Mouse (Mus musculus): ENCODE results near the gene G6pc. TPM values are rescaled to one million over a fixed set of nuclear protein-coding genes. Genes with fewer than 3 reads are reported as not detected.
"Not testable (repeated sequence)": the region's sequence is repeated elsewhere in the genome, so short reads cannot be mapped to it uniquely, and the experiment has no call there.

The G6pc gene
- polyA plus RNA-seq (2017; shearing (Covaris generic)), result not detected

GRCm38 (mm10) chr11:101367326-101367935 lies at the start of gene G6pc:
Gene G6pc, plus strand, starts transcription at chr11:101367561.
- ATAC-seq, result no peak

DNA sequence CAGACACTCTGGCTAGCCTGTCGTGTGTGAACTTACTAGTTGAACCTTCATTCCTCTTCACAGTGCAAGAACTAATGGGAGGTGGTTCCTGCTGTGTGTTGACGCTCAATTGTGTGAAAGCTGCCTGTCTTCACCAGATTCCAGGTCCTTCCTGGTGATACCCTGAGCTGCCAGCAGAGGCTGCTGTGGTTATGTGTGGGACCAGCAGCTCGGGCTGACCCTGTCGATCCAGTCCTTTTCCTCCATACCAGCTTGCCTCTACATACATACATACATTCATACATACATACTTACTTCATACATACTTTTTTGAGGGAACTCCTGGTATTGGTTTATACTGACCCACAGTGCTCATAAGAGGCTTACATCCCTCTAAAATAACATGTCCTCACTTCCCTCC lies 43.8 kb upstream of the G6pc start:
- no peak for ATAC-seq

GRCm38 (mm10) chr11:101324763-101325162 lies 42.6 kb upstream of the G6pc start, which contains the start of gene Aoc2:
Gene Aoc2, plus strand, starts transcription at chr11:101325063.
- ATAC-seq, result no peak

- ATAC-seq, result not testable (repeated sequence)
Observed at GRCm38 (mm10) chr11:101325201-101325600, 42.2 kb upstream of the G6pc start.

DNA sequence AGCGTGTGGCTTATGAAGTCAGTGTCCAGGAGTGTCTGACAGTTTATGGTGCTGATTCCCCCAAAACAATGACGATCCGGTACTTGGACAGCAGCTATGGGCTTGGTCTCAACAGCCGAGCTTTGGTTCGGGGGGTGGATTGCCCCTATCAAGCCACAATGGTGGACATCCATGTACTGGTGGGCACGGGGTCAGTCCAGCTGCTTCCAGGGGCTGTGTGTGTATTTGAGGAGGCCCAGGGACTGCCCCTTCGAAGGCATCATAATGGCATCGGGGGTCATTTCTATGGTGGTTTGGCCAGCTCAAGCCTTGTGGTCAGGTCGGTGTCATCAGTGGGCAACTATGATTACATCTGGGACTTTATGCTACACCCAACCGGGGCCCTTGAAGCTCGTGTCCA lies 41.2 kb upstream of the G6pc start:
- ATAC-seq, result no peak

- no peak for ATAC-seq
Observed at GRCm38 (mm10) chr11:101327311-101327710, 40.0 kb upstream of the G6pc start.

DNA sequence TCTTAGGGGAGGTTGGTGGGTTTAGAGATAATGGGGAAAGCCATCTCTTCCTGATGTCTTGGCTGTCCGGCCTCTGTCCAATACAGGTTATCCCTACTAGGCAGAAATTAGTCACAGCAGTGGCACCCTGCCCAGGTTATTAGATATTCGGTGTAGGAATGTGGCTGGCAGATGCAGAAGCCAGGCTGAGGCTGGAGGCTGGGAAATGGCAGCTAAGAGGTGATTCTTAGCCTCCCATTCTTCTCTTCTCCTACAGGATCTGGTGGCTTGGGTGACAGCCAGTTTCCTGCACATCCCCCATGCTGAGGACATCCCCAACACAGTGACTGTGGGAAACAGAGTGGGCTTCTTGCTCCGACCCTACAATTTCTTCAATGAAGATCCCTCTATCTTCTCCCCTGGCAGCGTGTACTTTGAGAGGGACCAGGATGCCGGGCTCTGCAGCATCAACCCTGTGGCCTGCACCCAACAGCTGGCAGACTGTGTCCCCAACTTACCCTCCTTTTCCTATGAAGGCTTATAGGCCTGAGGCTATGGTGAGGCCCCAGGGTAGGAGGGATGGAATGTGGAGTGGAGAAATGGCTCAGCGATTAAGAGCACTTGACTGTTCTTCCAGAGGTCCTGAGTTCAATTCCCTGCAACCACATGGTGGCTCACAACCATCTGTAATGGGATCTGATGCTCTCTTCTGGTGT lies 38.3 kb upstream of the G6pc start:
- ATAC-seq, result no peak

DNA sequence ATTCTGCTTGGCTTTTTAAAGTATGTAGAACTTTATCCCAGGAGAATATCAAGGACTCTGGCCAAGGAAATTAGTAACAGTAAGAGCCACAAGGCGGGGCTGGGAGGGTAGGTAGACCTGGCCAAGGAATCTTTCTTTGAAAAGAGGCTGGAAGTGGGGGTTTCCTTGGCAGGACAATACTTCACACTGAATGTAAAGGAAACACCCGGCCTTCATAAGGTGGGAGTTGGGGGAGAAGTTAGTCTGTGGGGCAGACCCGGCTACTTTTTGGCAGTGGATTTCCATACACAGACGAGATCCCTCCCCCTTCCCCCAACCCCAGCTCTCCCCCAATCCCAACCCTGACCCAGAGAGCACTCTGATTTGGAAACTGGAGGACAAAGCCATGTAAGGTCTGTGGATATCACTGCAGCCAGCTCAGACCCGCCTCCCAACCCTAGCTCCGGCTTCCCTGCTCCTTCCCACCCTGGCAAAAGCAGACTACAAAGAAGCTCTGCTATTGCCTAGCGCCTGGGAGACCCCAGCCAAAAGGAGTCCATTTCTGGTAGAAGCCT lies 36.9 kb upstream of the G6pc start, which contains the start of gene Aoc3:
Aoc3 (plus strand) TSS at position 235 of the 554 bp plus-strand sequence.
- ATAC-seq, result no peak

DNA sequence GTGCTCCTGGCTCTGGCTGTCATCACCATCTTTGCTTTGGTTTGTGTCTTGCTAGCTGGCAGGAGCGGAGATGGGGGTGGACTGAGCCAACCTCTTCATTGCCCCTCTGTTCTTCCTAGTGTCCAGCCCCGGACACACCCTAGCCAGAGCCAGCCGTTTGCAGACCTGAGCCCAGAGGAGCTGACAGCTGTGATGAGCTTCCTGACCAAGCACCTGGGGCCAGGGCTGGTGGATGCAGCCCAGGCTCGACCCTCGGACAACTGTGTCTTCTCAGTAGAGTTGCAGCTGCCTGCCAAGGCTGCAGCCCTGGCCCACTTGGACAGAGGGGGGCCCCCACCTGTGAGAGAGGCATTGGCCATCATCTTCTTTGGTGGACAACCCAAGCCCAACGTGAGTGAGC lies 36.4 kb upstream of the G6pc start:
- not testable (repeated sequence) for ATAC-seq

DNA sequence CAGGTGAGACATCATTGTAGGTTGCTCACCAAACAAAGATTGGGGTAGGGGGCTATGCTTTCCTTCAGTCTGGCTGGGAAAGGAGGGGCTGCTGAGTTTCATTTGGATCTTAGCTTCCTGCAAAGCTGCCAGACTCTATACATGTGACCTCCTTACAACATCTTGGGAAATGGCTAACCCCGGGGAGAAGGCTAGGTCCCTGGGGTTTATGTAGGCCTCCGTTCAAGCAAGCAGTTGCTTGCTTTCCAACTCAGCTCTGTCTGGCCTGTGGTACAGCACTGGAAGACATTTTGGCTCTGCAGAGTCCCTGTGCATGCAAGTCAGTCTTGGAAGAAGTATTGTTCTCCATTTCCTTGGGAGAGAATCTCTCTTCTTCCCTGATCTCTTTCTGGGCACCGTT lies 34.8 kb upstream of the G6pc start:
- ATAC-seq, result no peak

- ATAC-seq, result no peak
Observed at GRCm38 (mm10) chr11:101334023-101334422, 33.3 kb upstream of the G6pc start.

GRCm38 (mm10) chr11:101334516-101334915 lies 32.8 kb upstream of the G6pc start:
- ATAC-seq, result no peak

GRCm38 (mm10) chr11:101335685-101336084 lies 31.7 kb upstream of the G6pc start:
- no peak for ATAC-seq

DNA sequence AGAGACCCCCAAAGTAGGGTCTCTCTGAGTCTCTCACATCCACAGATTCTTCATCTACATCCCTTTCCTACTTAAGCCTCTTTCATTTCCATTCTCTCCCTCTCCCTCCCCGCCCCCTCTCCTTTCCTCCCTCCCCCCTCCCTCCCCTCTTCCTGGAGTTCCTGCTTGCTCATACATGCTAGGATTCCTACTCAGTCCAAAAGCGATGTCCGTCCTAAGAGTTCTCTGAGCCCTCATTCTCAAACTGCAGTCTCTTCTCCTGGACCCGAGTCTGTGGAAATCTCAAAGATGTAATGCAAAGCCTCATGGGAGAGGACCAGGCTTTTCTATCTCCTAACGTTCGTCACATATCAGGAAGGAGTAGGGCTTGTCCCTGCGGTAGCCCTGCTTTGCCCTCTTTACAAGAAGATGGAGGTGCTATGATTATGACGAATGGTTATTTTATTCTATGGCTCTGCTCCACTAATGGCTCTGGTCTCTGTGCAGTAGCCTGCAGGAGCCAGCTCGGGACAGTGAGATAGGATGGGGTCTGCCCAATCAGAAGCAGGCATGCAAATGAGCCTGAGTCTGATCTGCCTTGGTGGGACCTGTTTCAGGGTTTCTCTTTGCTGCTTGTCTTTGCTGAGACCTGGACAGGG lies 29.1 kb upstream of the G6pc start:
- ATAC-seq, result no peak

DNA sequence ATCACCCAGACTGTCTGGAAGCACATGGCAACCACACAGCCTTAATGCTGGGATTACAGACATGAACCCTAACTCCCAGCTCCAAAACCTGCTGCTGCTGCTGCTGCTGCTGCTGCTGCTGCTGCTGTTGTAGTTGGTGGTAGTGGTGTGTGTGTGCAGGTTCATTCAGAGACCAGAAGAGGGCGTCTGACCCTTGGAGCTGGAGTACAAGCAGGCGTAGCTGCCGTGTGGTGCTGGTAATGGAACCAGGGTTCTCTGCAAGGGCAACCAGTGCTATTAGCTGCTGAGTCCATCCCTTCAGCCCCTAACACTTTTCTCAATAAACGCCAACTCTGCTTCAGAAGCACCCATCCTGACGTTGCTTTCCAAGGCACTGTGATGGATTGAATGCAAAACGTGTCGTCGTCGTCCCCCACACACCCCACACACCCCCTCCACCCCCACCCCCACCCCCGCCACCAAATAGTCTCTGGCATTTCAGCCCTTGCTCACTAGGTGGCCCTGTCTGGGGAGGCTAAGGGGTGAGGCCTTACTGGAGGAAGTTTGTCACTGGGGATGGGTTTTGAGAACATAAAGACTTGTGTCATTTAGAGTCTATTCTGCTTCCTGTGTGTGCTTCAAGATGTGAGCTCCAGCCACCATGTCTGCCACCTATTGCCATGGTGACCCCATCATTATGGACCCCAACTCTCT lies 20.1 kb upstream of the G6pc start:
- no peak for ATAC-seq

GRCm38 (mm10) chr11:101348774-101349173 lies 18.6 kb upstream of the G6pc start:
- ATAC-seq, result no peak

DNA sequence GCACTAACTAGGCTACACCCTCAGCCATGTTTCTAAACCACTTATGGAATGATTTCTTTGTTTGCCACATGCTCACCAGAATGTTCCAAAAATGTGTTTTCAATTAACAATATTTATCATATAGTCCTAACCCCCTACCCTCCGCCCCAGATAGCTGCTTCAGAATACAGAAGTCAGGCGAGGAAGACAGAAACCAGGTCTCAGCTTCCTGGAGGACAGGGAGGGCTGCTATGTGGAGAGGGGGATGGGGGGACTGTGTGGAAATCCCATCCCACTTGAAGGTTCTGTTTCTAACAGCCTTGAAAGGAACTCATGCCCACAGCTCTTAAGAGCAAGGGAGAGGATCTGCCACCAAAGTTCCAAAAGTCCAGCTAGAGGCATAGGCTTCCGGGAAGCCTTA lies 18.1 kb upstream of the G6pc start:
- no peak for ATAC-seq

- no peak for ATAC-seq
Observed at GRCm38 (mm10) chr11:101351100-101351720, 16.2 kb upstream of the G6pc start.

DNA sequence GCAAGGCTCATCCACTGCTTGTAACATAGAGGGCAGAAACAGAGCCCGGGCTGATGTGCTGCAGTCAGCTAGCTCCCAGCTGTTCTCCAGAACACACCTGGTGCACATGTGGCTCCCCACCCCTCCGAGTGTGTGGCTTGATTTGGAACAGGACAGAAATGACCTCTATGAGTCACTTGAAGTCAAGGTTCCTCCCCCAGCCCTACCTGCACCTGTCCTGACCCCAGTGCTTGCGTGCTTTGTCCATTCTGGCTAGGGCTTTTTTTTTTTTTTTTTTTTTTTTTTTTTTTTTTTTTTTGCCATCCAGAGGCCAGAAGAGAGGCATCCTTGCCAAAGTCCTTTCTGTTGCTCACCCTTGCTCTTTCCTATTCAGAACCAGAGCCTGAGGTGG lies 15.6 kb upstream of the G6pc start:
- no peak for ATAC-seq

GRCm38 (mm10) chr11:101353436-101353835 lies 13.9 kb upstream of the G6pc start:
- ATAC-seq, result no peak

DNA sequence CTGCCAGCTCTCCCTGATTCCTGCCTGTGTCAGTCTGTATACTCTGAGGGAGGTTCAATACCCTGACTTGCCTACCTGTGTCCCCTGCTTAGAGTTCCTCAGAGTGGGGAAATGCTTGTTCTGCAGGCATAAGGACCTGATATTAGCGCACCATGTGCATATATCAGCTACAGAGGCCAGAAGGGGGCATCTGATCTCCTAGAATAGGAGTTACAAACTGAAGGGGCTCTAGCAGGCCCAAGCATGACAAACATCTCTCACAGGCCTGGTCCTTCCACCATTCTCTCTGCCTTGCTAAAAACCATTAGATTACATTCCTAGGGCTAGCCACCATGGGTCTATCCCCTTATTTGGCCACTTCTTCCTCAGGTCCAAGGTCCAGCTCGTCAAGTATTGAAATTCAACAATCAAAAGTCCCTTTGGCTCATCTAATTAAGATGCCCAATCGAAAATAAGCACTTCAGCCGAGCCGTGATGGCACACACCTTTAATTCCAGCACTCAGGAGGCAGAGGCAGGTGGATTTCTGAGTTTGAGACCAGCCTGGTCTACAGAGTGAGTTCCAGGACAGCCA lies 12.8 kb upstream of the G6pc start:
- ATAC-seq, result no peak

- no peak for ATAC-seq
Observed at GRCm38 (mm10) chr11:101355916-101356315, 11.4 kb upstream of the G6pc start.
